Mouse (Mus musculus) telencephalon, adult 2 months (tissue): ENCODE measurements around the gene Golt1a.
A peak's percentile ranks its signal among the peaks of the same experiment; 100 is the strongest.

Experiments
- DNase-seq: peaks from one replicate; pipeline ENCODE4 v3.0.0-alpha.2; 2011; ENCODE audit warnings: low read depth, low spot score

Gene Golt1a

DNA sequence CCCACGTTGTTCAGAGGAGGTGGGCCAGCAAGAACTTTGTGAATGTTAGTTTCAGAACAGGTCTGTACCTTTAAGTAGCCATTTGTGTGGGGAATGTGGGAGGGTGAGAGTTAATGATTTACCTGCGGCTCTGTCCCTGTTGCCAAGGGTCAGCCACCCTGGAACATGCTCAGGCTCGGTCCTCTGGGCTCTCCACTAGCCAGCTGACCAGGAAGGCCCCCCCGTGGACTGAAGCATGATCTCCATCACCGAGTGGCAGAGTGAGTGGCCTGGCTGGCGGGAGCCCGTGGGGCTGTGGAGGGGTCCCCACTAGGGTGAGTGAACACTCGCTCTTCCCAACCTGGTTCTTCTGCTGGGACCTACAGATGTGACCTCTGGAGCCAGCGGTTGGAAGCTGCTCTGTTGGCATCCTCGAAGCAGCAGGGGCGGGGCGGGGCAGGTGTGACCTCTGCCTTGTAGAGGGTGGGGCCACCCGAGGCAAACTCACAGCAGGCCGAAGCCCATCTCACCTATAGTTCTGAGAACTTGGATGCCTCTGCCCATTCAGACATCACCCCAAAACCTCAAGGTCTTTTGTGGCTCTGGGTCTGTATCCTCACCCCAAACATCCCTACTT, at the start of gene Golt1a:
Gene Golt1a (plus strand): TSS at position 149 of the 616 bp plus-strand sequence.
- DNase-seq, result no peak

- DNase-seq, result no peak
Measured at GRCm38 (mm10) chr1:133262628-133263027, 47.0 kb upstream of the Golt1a start.

DNA sequence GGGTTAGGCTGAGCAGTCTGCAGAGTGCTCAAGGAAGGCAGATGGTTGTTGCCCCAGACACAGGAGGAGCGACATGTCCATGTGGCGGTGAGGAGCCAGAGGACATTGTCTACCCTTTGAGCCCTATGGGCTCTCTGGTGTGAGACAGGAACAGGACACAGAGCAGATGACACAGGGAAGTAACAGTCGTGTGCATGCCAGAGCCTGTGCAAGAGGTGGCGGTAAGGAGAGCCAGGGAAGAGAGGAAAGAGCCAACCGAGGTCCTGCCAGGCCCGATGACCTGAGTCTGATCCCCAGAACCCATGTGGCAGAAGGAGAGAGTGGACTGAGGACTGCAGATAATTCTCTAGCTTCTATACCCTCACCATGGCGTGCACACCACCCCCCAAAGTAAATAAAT, 46.5 kb upstream of the Golt1a start:
- no peak for DNase-seq

GRCm38 (mm10) chr1:133264367-133264766, 45.2 kb upstream of the Golt1a start:
- DNase-seq, result no peak

DNA sequence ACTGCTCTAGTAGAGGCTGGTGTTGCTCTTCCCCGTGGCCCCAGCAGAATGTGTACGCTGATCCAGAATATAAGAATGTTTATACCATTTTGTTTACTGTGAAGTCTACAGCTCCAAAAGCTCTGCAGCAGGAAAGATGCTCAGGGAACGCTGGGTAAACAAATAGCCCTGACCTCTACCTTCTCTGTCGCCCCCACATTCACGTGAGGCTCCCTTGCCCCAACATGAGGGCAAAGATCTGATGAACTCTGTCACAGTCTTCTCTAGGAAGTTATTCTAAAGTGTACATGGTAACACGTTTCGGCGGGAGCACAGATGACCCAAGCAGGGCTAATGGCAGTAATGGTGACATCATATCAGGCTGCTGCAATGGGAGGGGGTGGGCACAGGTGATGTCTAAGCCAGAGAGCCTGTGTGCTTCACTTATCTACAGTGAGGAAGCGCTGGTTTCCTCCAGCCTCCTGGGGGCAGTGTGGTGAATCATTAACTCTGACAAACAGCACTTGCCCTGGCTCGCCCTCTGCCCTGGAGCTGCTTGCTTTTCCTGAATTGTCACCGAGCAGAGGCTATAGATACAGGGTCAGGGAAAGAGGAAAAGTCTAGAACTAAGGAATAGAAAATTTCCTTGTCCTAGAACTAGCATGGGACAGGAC, 44.4 kb upstream of the Golt1a start:
- DNase-seq, result no peak

DNA sequence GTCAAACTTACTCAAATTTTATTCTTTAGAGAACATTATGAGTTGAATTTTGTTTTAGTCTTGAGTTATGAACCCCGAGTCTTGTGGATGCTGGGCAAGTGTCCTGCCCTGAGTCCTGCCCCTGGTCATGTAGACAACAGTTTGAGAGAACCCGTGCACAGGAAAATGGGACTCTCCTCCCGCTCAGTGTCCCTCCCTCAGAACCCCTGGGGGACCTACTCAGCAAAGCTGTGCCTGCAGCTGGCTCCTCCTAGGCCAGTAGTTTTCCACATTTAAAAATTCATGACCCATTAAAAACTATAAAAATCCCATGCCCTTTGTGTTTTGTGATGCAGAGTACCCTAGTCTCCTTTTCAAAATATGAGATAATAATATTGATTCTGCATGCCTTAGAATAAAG, 42.5 kb upstream of the Golt1a start:
- DNase-seq, result no peak

- no peak for DNase-seq
Measured at GRCm38 (mm10) chr1:133267813-133268492, 41.6 kb upstream of the Golt1a start.

GRCm38 (mm10) chr1:133268503-133268902, 41.1 kb upstream of the Golt1a start:
- DNase-seq, result no peak

- no peak for DNase-seq
Measured at GRCm38 (mm10) chr1:133270336-133270735, 39.3 kb upstream of the Golt1a start.

GRCm38 (mm10) chr1:133274163-133274562, 35.4 kb upstream of the Golt1a start:
- no peak for DNase-seq

- DNase-seq, result no peak
Measured at GRCm38 (mm10) chr1:133276983-133277382, 32.6 kb upstream of the Golt1a start.

- DNase-seq, result no peak
Measured at GRCm38 (mm10) chr1:133278539-133278938, 31.1 kb upstream of the Golt1a start.

DNA sequence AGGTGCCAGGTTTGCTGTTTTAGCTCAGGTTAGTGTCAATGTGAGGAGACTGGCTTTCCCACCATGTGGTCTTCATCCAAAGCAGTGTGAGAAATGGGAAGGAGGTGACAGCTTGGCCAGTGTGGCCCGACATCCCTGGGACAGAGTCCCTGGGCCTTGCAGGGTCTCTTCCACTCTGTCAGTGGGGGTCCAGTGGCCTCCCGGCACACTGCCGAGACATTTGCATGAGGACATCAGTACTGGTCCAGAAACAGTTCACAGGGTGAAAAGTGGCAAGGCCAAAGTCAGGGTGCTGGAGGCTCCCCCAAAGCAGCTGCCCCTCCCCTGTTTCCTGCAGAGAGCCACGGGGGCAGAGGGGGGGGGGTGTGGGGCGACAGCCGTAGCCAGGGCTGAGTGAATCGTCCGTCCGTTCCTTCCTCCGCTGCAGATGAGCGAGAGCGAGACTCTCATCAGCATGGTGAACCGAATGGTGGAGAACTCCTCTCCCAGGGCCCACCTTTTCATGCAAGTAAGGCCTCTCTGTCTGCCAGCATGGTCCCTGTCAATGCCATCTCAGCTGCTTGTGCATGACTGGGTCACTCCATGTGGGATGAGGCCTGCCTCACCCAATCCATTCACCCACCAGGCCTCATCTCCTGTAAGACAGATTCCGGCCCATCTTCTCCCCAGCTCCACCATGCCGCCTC, 30.5 kb upstream of the Golt1a start:
- no peak for DNase-seq

GRCm38 (mm10) chr1:133279632-133280093, 29.9 kb upstream of the Golt1a start:
- DNase-seq, result no peak

GRCm38 (mm10) chr1:133280537-133280936, 29.1 kb upstream of the Golt1a start:
- no peak for DNase-seq

- DNase-seq, result no peak
Measured at GRCm38 (mm10) chr1:133285907-133286306, 23.7 kb upstream of the Golt1a start.

DNA sequence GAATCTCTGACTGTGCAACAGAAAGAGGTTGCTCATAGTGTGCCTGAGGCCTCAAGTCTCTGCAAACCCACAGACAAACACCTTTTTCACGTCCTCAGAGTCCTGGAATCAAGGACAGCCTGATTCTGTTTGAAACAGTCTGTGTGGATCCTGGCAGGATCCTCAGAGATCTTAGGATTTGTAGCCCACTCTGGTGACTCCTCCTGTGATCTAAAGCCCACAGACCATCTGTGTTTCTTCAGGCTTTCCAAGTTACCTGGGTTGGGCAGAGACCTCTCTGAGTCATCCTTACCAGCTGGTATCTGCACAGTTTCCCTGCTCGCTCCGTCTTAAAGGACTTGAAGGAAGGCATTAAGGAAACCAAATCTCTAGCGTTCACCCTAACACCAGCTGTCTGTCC, 22.5 kb upstream of the Golt1a start:
- DNase-seq, result peak; percentile 83

DNA sequence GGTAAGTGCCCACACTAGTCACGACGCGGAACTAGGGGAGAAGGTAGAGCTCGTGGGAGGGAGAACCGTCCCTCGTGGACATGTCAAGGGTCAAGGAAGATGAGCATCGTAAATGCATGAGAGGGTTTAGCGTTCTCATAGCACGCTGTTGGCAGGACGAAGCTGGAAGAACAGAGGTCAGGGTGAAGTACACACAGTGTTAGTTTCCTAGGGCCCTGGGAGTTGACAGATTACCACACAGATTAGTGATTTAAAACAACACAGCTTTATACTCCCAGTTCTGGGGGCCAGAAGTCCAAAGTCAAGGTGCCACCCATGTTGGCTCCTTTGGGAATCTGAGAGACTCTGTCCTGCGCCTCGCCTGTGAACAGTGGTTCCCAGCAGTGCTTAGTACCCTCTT, 21.7 kb upstream of the Golt1a start:
- no peak for DNase-seq

DNA sequence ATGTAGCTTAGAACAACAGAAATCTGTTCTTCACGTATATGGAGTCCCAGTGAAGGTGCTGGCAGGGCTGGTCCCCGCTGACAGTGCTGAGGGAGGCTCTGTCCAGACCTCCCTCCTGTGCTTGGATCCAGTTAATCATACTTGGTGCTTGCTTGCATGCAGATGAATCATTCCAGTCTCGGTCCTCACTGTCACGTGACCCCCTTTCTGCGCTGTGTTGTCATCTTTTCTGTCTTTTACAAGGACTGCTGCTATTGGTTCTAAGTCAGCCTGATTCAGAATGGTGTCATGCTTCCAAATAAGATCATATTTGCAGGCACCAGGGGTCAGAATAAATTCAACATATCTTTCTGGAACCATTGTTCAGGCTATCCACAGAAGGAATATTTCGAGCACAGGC, 17.7 kb upstream of the Golt1a start:
- no peak for DNase-seq

- no peak for DNase-seq
Measured at GRCm38 (mm10) chr1:133292608-133293007, 17.0 kb upstream of the Golt1a start.

- DNase-seq, result no peak
Measured at GRCm38 (mm10) chr1:133296376-133296775, 13.2 kb upstream of the Golt1a start.

DNA sequence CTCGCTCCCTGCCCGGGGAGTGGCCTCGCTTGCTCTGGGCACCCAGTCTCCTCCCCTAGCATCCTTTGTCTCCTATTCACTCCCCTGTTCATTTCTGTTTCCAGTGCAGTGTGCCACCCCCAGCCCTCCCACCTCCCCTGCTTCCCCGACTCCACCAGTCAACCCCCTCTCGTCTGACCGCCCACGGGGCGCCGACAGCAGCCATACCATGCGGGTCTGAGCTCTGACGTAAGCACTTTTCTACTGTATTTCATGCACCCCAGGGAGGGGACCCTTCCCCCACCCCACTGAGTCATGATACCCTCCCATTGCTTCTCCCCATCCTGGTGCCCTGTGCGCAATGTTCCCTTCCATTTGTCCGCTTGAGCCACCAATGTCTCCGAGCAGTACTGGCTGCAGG, 10.8 kb upstream of the Golt1a start:
- DNase-seq, result no peak
